Mouse (Mus musculus): ENCODE results near the gene Jsrp1.

DNA sequence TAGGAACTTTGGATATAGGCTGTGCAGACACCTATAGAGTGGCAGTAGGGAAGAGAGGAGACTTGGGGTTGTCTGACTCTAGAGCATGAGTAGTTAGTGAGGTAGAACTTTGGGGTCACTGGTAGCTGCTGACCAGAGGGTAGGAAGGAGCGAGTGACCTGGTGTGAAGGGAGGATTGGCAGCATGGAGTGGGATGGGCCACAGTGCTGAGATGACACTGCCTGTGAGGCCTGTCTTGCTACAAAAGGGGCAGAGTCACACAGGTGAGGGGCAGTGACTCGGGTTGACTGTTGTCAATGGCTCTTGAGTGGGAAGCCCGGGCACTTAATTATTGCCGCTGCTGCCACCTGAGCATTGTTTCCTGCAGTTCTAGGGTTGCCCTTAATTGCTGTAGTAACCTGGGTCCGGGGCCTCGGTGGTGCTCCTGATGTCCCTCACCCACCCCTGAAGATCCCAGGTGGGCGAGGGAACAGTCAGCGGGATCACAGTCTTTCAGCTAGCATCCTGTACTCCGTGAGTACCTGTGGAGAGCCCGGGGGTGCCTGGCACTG, 14.6 kb upstream of the Jsrp1 start:
- TF ChIP-seq POLR2A (IDR thresholded peaks at IDR 0.05; ENCODE audit: extremely low read depth, insufficient read depth, low read length), result no peak
- no peak for TF ChIP-seq CTCF (IDR thresholded peaks at IDR 0.05; ENCODE audit: extremely low read depth, insufficient read depth, low read length)
